Mouse (Mus musculus): ENCODE results near the gene Cnot2. TPM values are rescaled to one million over a fixed set of nuclear protein-coding genes. Genes with fewer than 3 reads are reported as not detected.

Cnot2 gene
- polyA plus RNA-seq, 1 experiment from 2014 or later = 127 TPM

GRCm38 (mm10) chr10:116463753-116464345 lies 117.5 kb downstream of the Cnot2 start:
- no peaks in the 10 kb centered on the region for H3K27me3 ChIP-seq (replicated peaks; ENCODE audit: control insufficient read depth, insufficient read depth, low read length)
- H3K4me1 ChIP-seq (ENCODE audit: control insufficient read depth, insufficient read depth, low read length) = no peaks in the 10 kb centered on the region
- no peak overlapping the region for H3K4me3 ChIP-seq (ENCODE audit: low read depth, low read length)
- H3K9ac ChIP-seq (ENCODE audit: low read length) = no peak overlapping the region
- H3K27ac ChIP-seq (ENCODE audit: low read depth, low read length) = no peak overlapping the region
- no peak overlapping the region for H3K4me2 ChIP-seq (ENCODE audit: low read length)
- no peaks in the 10 kb centered on the region for H3K36me3 ChIP-seq (ENCODE audit: control insufficient read depth, insufficient read depth, low read length)
- DNase-seq (ENCODE audit: low spot score) = no peak
- WGBS = 90% methylated on average over 12 of the region's 12 CpGs
- H3K9me3 ChIP-seq (replicated peaks; ENCODE audit: control insufficient read depth, low read length) = no peaks in the 10 kb centered on the region
- no peak for ATAC-seq

- 95% methylated on average over 9 of the region's 9 CpGs for WGBS
- H3K27ac ChIP-seq (ENCODE audit: low read depth, low read length) = no peak overlapping the region
Measured at GRCm38 (mm10) chr10:116461443-116461842, 119.9 kb downstream of the Cnot2 start.

GRCm38 (mm10) chr10:116458786-116459185 lies 122.5 kb downstream of the Cnot2 start:
- Histone ChIP-seq H3K9ac (ENCODE audit: low read length) (no peak overlapping the region), H3K27ac (ENCODE audit: low read depth, low read length) (no peak overlapping the region), H3K9me3 (replicated peaks; ENCODE audit: control insufficient read depth, low read length) (no peaks in the 10 kb centered on the region), H3K4me2 (ENCODE audit: low read length) (no peak overlapping the region), H3K4me1 (ENCODE audit: control insufficient read depth, insufficient read depth, low read length) (no peaks in the 10 kb centered on the region), H3K36me3 (ENCODE audit: control insufficient read depth, insufficient read depth, low read length) (no peaks in the 10 kb centered on the region), H3K27me3 (replicated peaks; ENCODE audit: control insufficient read depth, insufficient read depth, low read length) (no peaks in the 10 kb centered on the region), H3K4me3 (ENCODE audit: low read depth, low read length) (no peak overlapping the region)
- WGBS = 93% methylated on average over 9 of the region's 9 CpGs
- DNase-seq (ENCODE audit: low spot score) = no peak
- ATAC-seq = no peak

More at GRCm38 (mm10) chr10:116461443-116461842, 119.9 kb downstream of the Cnot2 start:
- DNase-seq (ENCODE audit: low spot score) (no peak), ATAC-seq (no peak)
- Histone ChIP-seq H3K4me2 (ENCODE audit: low read length) (no peak overlapping the region), H3K9ac (ENCODE audit: low read length) (no peak overlapping the region), H3K27me3 (replicated peaks; ENCODE audit: control insufficient read depth, insufficient read depth, low read length) (no peaks in the 10 kb centered on the region), H3K36me3 (ENCODE audit: control insufficient read depth, insufficient read depth, low read length) (no peaks in the 10 kb centered on the region), H3K4me1 (ENCODE audit: control insufficient read depth, insufficient read depth, low read length) (no peaks in the 10 kb centered on the region), H3K4me3 (ENCODE audit: low read depth, low read length) (no peak overlapping the region), H3K9me3 (replicated peaks; ENCODE audit: control insufficient read depth, low read length) (no peaks in the 10 kb centered on the region)

GRCm38 (mm10) chr10:116452771-116453170 lies 128.5 kb downstream of the Cnot2 start:
- H3K9ac ChIP-seq (ENCODE audit: low read length) = no peak overlapping the region

GRCm38 (mm10) chr10:116450621-116451020 lies 130.7 kb downstream of the Cnot2 start:
- DNase-seq (ENCODE audit: low spot score) (no peak), ATAC-seq (no peak)
- Histone ChIP-seq H3K4me2 (ENCODE audit: low read length) (no peak overlapping the region), H3K27me3 (replicated peaks; ENCODE audit: control insufficient read depth, insufficient read depth, low read length) (no peaks in the 10 kb centered on the region), H3K9me3 (replicated peaks; ENCODE audit: control insufficient read depth, low read length) (0 out of 2 replicates have a peak, but pooled peaks cover 3% of the 10 kb centered on the region), H3K9ac (ENCODE audit: low read length) (no peak overlapping the region), H3K4me3 (ENCODE audit: low read depth, low read length) (no peak overlapping the region), H3K36me3 (ENCODE audit: control insufficient read depth, insufficient read depth, low read length) (no peaks in the 10 kb centered on the region), H3K4me1 (ENCODE audit: control insufficient read depth, insufficient read depth, low read length) (no peaks in the 10 kb centered on the region), H3K27ac (ENCODE audit: low read depth, low read length) (no peak overlapping the region)
- 85% methylated on average over 9 of the region's 9 CpGs for WGBS

More at GRCm38 (mm10) chr10:116452771-116453170, 128.5 kb downstream of the Cnot2 start:
- H3K9me3 ChIP-seq (replicated peaks; ENCODE audit: control insufficient read depth, low read length) = 0 out of 2 replicates have a peak, but pooled peaks cover 3% of the 10 kb centered on the region
- WGBS = 97% methylated on average over 7 of the region's 7 CpGs
- ATAC-seq (no peak), DNase-seq (ENCODE audit: low spot score) (no peak)
- no peak overlapping the region for H3K27ac ChIP-seq (ENCODE audit: low read depth, low read length)
- no peaks in the 10 kb centered on the region for H3K4me1 ChIP-seq (ENCODE audit: control insufficient read depth, insufficient read depth, low read length)
- no peak overlapping the region for H3K4me2 ChIP-seq (ENCODE audit: low read length)
- H3K36me3 ChIP-seq (ENCODE audit: control insufficient read depth, insufficient read depth, low read length) = no peaks in the 10 kb centered on the region
- no peaks in the 10 kb centered on the region for H3K27me3 ChIP-seq (replicated peaks; ENCODE audit: control insufficient read depth, insufficient read depth, low read length)
- H3K4me3 ChIP-seq (ENCODE audit: low read depth, low read length) = no peak overlapping the region

GRCm38 (mm10) chr10:116448166-116448565 lies 133.1 kb downstream of the Cnot2 start:
- Histone ChIP-seq H3K4me1 (ENCODE audit: control insufficient read depth, insufficient read depth, low read length) (no peaks in the 10 kb centered on the region), H3K9ac (ENCODE audit: low read length) (no peak overlapping the region), H3K4me3 (ENCODE audit: low read depth, low read length) (no peak overlapping the region), H3K36me3 (ENCODE audit: control insufficient read depth, insufficient read depth, low read length) (no peaks in the 10 kb centered on the region), H3K27ac (ENCODE audit: low read depth, low read length) (no peak overlapping the region), H3K9me3 (replicated peaks; ENCODE audit: control insufficient read depth, low read length) (0 out of 2 replicates have a peak, but pooled peaks cover 3% of the 10 kb centered on the region), H3K27me3 (replicated peaks; ENCODE audit: control insufficient read depth, insufficient read depth, low read length) (no peaks in the 10 kb centered on the region), H3K4me2 (ENCODE audit: low read length) (no peak overlapping the region)
- ATAC-seq (no peak), DNase-seq (ENCODE audit: low spot score) (no peak)
- WGBS = 97% methylated on average over 12 of the region's 12 CpGs

GRCm38 (mm10) chr10:116447176-116447575 lies 134.1 kb downstream of the Cnot2 start:
- Histone ChIP-seq H3K9me3 (replicated peaks; ENCODE audit: control insufficient read depth, low read length) (no peaks in the 10 kb centered on the region), H3K27me3 (replicated peaks; ENCODE audit: control insufficient read depth, insufficient read depth, low read length) (no peaks in the 10 kb centered on the region), H3K27ac (ENCODE audit: low read depth, low read length) (no peak overlapping the region), H3K4me2 (ENCODE audit: low read length) (no peak overlapping the region), H3K4me1 (ENCODE audit: control insufficient read depth, insufficient read depth, low read length) (no peaks in the 10 kb centered on the region), H3K4me3 (ENCODE audit: low read depth, low read length) (no peak overlapping the region), H3K36me3 (ENCODE audit: control insufficient read depth, insufficient read depth, low read length) (no peaks in the 10 kb centered on the region), H3K9ac (ENCODE audit: low read length) (no peak overlapping the region)
- DNase-seq (ENCODE audit: low spot score) = no peak
- ATAC-seq = no peak
- WGBS = 94% methylated on average over 9 of the region's 9 CpGs

- ATAC-seq = no peak
- H3K36me3 ChIP-seq (ENCODE audit: control insufficient read depth, insufficient read depth, low read length) = no peaks in the 10 kb centered on the region
- no peaks in the 10 kb centered on the region for H3K4me1 ChIP-seq (ENCODE audit: control insufficient read depth, insufficient read depth, low read length)
- no peaks in the 10 kb centered on the region for H3K9me3 ChIP-seq (replicated peaks; ENCODE audit: control insufficient read depth, low read length)
- H3K27me3 ChIP-seq (replicated peaks; ENCODE audit: control insufficient read depth, insufficient read depth, low read length) = no peaks in the 10 kb centered on the region
- no peak overlapping the region for H3K9ac ChIP-seq (ENCODE audit: low read length)
- H3K4me2 ChIP-seq (ENCODE audit: low read length) = no peak overlapping the region
- no peak overlapping the region for H3K4me3 ChIP-seq (ENCODE audit: low read depth, low read length)
- 93% methylated on average over 12 of the region's 12 CpGs for WGBS
- no peak for DNase-seq (ENCODE audit: low spot score)
- no peak overlapping the region for H3K27ac ChIP-seq (ENCODE audit: low read depth, low read length)
Measured at GRCm38 (mm10) chr10:116446040-116446439, 135.3 kb downstream of the Cnot2 start.

- Histone ChIP-seq H3K4me2 (ENCODE audit: low read length) (no peak overlapping the region), H3K9me3 (replicated peaks; ENCODE audit: control insufficient read depth, low read length) (no peaks in the 10 kb centered on the region), H3K4me1 (ENCODE audit: control insufficient read depth, insufficient read depth, low read length) (no peaks in the 10 kb centered on the region), H3K36me3 (ENCODE audit: control insufficient read depth, insufficient read depth, low read length) (no peaks in the 10 kb centered on the region), H3K4me3 (ENCODE audit: low read depth, low read length) (no peak overlapping the region), H3K9ac (ENCODE audit: low read length) (no peak overlapping the region), H3K27ac (ENCODE audit: low read depth, low read length) (no peak overlapping the region), H3K27me3 (replicated peaks; ENCODE audit: control insufficient read depth, insufficient read depth, low read length) (no peaks in the 10 kb centered on the region)
- no peak for DNase-seq (ENCODE audit: low spot score)
- WGBS = 94% methylated on average over 8 of the region's 8 CpGs
- ATAC-seq = no peak
Measured at GRCm38 (mm10) chr10:116444826-116445225, 136.5 kb downstream of the Cnot2 start.
